Mouse (Mus musculus) megakaryocyte, embryonic 14.5 days (primary cell): ENCODE measurements at regions not wholly inside any gene's neighbourhood (a gene's known extent, or its start where the extent isn't known, plus 50 kb on each side); places are given as distances from the start of the nearest gene placed in this dataset.

ENCODE experiments used
- H3K27me3 ChIP-seq: replicated peaks from 2 replicates; pipeline ENCODE3; 2012; ENCODE audit warnings: inconsistent platforms
- H3K36me3 ChIP-seq: replicated peaks from 2 replicates; pipeline ENCODE3; 2012; ENCODE audit warnings: low read length, inconsistent platforms, mixed read lengths
- H3K4me1 ChIP-seq: 2 replicates; pipeline ENCODE4 v1.6.1; 2012; ENCODE audit warnings: inconsistent platforms
- H3K4me3 ChIP-seq: replicated peaks from 2 replicates; pipeline ENCODE3; 2012; ENCODE audit warnings: moderate library complexity, mild to moderate bottlenecking, inconsistent platforms
- H3K9me3 ChIP-seq: 2 replicates; pipeline ENCODE4 v1.6.1; 2012; ENCODE audit warnings: inconsistent platforms
- FLI1 ChIP-seq: IDR thresholded peaks from 2 replicates; pipeline ENCODE4 v1.6.1; 2012; ENCODE audit warnings: low read length, inconsistent platforms, mixed read lengths
- GATA1 ChIP-seq: IDR thresholded peaks from 3 replicates; pipeline ENCODE4 v1.6.1; 2012; ENCODE audit warnings: mixed read lengths, low read length, inconsistent platforms, borderline replicate concordance

GRCm38 (mm10) chr8:107671471-107671870 is 83.2 kb upstream of the Psmd7 start:
- TF ChIP-seq GATA1 (no peak), FLI1 (no peak)
- no peaks in the 10 kb centered on the region for H3K36me3 ChIP-seq
- H3K27me3 ChIP-seq, result peaks cover 1% of the 10 kb centered on the region
- H3K4me3 ChIP-seq, result no peak overlapping the region
- 0 out of 2 replicates have a peak, but pooled peaks cover 4% of the 10 kb centered on the region for H3K9me3 ChIP-seq
- no peaks in the 10 kb centered on the region for H3K4me1 ChIP-seq

- no peak for TF ChIP-seq GATA1
- TF ChIP-seq FLI1, result no peak
- Histone ChIP-seq H3K4me1 (no peaks in the 10 kb centered on the region), H3K9me3 (peaks cover 8% of the 10 kb centered on the region), H3K4me3 (no peak overlapping the region), H3K36me3 (no peaks in the 10 kb centered on the region), H3K27me3 (peaks cover 1% of the 10 kb centered on the region)
Measured at GRCm38 (mm10) chr8:107672691-107673090, 84.4 kb upstream of the Psmd7 start.

DNA sequence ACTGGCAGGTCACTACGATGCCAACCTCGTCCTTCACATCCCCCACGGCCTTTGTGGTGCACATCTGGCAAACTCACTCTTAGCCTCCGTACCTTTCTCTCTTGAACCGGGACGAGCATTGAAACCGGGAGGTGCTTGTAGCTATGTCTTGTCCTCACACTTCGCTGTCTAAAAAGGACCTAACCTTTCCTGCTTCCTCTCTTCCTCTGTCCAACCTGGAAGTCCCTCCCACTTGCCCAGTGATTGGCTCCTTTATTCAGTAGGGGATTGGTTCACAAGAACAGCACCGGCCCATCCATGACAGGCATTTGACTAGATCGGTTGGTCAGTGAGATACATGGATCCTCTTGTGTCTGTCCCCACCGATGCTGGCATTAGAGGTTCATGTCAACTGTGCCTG is 93.8 kb upstream of the Psmd7 start:
- no peak for TF ChIP-seq FLI1
- TF ChIP-seq GATA1, result no peak
- Histone ChIP-seq H3K9me3 (peaks cover 12% of the 10 kb centered on the region), H3K36me3 (no peaks in the 10 kb centered on the region), H3K4me3 (no peak overlapping the region), H3K4me1 (no peaks in the 10 kb centered on the region), H3K27me3 (no peaks in the 10 kb centered on the region)

DNA sequence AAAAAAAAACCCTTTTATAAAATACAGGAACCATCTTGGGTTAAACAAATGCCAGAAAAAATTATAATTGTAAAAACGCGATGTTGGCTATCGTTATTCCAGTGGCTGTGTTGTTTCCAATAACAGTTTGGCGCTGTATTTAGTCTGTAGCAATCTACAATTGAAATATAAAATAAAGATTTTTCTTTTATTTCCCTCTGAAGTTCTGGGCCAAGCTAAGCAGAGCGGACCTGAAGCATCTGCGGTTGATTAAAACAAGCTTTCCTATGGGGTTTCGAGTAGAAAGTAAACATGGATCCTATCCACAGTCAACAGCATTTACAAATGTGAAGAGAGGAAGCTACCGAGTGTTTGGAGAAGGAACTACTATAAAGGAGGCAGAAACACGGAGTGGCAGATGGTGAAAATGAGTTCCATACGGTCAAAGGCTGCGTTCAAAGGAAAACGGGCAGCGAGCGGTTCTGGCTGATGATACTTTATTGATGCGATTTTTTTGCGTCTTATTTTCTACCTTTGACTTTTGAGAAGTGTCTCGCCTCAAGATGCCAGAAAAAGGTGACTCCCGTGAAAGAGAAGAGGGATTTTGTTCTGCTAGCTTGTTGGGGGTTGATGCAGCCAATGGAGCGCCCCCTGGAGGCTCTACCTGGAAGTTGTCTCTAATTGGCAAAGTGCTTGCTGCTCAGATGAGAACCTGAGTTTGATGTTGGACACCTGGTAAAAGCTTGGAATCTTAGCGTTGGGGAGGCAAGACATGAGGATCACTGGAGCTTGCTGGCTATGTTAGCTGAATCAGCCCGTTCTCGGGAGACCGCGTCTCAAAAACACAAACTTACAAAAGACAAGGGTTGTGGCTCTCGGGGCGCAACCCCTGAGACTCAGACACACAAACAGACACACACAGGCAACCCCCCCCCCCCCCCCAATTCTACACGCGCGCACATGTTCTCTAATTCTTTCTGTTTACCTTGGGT is 96.7 kb upstream of the Psmd7 start:
- Histone ChIP-seq H3K4me3 (no peak overlapping the region), H3K36me3 (no peaks in the 10 kb centered on the region), H3K27me3 (no peaks in the 10 kb centered on the region), H3K9me3 (peaks cover 9% of the 10 kb centered on the region; the same call in 1 of the 2 replicates), H3K4me1 (no peaks in the 10 kb centered on the region)
- no peak for TF ChIP-seq FLI1
- TF ChIP-seq GATA1, result no peak

DNA sequence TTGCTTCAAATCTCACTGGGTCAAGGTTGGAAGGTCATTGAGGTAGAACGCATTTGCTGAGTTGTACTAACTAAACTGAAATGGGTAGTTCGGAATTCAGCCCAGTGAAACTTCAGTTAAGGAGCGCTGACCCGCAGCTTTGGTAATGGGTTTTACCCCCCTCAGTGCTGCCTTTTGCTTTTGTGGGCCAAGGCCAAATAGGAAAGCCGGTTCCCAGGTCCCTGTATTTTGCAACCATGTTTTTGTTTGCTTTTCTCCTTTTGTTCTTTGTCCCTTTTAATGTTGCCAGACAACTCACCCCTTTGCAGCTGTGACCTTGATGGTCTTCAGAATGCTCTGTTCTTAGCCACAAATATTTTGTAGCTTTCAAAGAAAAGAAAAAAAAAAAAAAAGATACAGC is 98.7 kb upstream of the Psmd7 start:
- no peak overlapping the region for H3K4me3 ChIP-seq
- peaks cover 9% of the 10 kb centered on the region; the same call in 1 of the 2 replicates for H3K9me3 ChIP-seq
- H3K4me1 ChIP-seq, result no peaks in the 10 kb centered on the region
- TF ChIP-seq GATA1, result no peak
- no peaks in the 10 kb centered on the region for H3K36me3 ChIP-seq
- H3K27me3 ChIP-seq, result no peaks in the 10 kb centered on the region

- Histone ChIP-seq H3K4me3 (no peak overlapping the region), H3K27me3 (no peaks in the 10 kb centered on the region), H3K36me3 (no peaks in the 10 kb centered on the region), H3K9me3 (peaks cover 6% of the 10 kb centered on the region; the same call in 1 of the 2 replicates), H3K4me1 (no peaks in the 10 kb centered on the region)
- TF ChIP-seq GATA1 (no peak), FLI1 (no peak)
Measured at GRCm38 (mm10) chr8:107687529-107687928, 99.3 kb upstream of the Psmd7 start.

DNA sequence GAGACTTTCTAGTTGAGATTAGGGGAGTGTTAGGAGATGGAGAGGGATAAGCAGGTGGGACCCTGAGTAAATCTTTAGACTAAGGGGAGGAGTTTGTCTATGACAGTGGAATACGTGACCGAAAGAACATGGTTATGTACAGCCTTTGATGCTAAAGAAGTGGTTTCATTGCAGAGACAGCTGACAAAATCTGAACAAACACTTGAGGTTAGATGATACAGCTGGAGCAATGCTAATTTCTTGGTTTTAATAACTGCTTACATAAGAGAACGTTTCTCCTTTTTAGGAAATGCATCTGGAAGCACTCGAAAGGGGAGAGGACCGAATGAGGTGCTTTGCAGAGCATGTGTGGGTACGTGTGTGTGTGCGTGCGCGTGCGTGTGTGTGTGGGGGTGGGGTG is 100.8 kb upstream of the Psmd7 start:
- H3K27me3 ChIP-seq, result no peaks in the 10 kb centered on the region
- H3K4me1 ChIP-seq, result no peaks in the 10 kb centered on the region
- no peaks in the 10 kb centered on the region for H3K36me3 ChIP-seq
- H3K4me3 ChIP-seq, result no peak overlapping the region
- no peak for TF ChIP-seq GATA1
- TF ChIP-seq FLI1, result no peak
- H3K9me3 ChIP-seq, result peaks cover 6% of the 10 kb centered on the region; the same call in 1 of the 2 replicates

- no peaks in the 10 kb centered on the region for H3K36me3 ChIP-seq
- no peaks in the 10 kb centered on the region for H3K27me3 ChIP-seq
- H3K9me3 ChIP-seq, result peaks cover 6% of the 10 kb centered on the region; the same call in 1 of the 2 replicates
- no peak overlapping the region for H3K4me3 ChIP-seq
- H3K4me1 ChIP-seq, result 0 out of 2 replicates have a peak, but pooled peaks cover 3% of the 10 kb centered on the region
- TF ChIP-seq FLI1 (no peak), GATA1 (no peak)
Measured at GRCm38 (mm10) chr8:107691251-107691650, 103.0 kb upstream of the Psmd7 start.

- H3K36me3 ChIP-seq, result no peaks in the 10 kb centered on the region
- H3K4me3 ChIP-seq, result no peak overlapping the region
- H3K4me1 ChIP-seq, result 0 out of 2 replicates have a peak, but pooled peaks cover 3% of the 10 kb centered on the region
- no peak for TF ChIP-seq FLI1
- TF ChIP-seq GATA1, result no peak
- H3K9me3 ChIP-seq, result no peaks in the 10 kb centered on the region
- peaks cover 2% of the 10 kb centered on the region for H3K27me3 ChIP-seq
Measured at GRCm38 (mm10) chr8:107696384-107697346, 108.4 kb upstream of the Psmd7 start.

- Histone ChIP-seq H3K4me1 (0 out of 2 replicates have a peak, but pooled peaks cover 3% of the 10 kb centered on the region), H3K27me3 (peaks cover 2% of the 10 kb centered on the region), H3K9me3 (no peaks in the 10 kb centered on the region), H3K4me3 (no peak overlapping the region), H3K36me3 (no peaks in the 10 kb centered on the region)
- TF ChIP-seq FLI1 (no peak), GATA1 (no peak)
Measured at GRCm38 (mm10) chr8:107699307-107699706, 111.0 kb upstream of the Psmd7 start.
